9 mouse cellular contexts compared by ENCODE assay signal in the genomic region with DNA sequence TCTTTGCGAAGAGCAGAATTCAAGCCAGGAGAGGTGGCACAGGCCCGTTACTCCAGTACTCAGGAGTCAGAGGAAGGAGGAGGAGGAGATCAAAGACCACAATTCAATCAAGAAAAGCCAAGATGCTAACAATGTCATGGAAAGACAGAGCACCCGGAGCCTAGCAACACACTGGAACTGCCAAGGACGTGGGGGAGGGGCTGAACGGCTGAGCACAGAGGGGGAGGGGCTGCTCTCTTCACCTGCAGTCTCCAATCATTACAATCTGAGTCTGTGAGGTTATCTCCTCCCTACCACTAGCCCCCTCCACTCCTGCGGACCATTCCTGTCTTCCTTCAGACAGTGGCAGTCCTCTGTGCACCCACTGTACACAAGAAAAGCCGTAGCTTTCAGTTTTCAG.
DNase-seq lines count a peak whose midpoint lies in the region; ATAC-seq and TF ChIP-seq lines count a peak whose summit lies in the region.
"Had no signal": no experiment of that assay in that cellular context is flagged by ENCODE, and none has a peak within 500 bp of the region (broad histone marks: within the 10 kb centered on the region; RNA-seq: fewer than 3 reads in every experiment).

No protein-coding gene starts in this region.

- no peak for TF ChIP-seq POLR2A in heart, adult 2 months (IDR thresholded peaks at IDR 0.05; ENCODE audit: insufficient read depth, low read depth, low read length)

- no peaks in the 10 kb centered on the region for H3K27me3 ChIP-seq in kidney, embryonic 15.5 days
- no peaks in the 10 kb centered on the region for H3K27me3 ChIP-seq in kidney, embryonic 14.5 days (ENCODE audit: control insufficient read depth, insufficient read depth, low read length)
- H3K27me3 ChIP-seq in forebrain, embryonic 16.5 days (replicated peaks; ENCODE audit: control insufficient read depth, insufficient read depth, low read length) = no peaks in the 10 kb centered on the region
- no peaks in the 10 kb centered on the region for H3K27me3 ChIP-seq in midbrain, embryonic 16.5 days (ENCODE audit: control insufficient read depth, insufficient read depth, low read depth, low read length)
- H3K27me3 ChIP-seq in heart, adult 2 months (ENCODE audit: control insufficient read depth, insufficient read depth, low read length) = no peaks in the 10 kb centered on the region

- TF ChIP-seq EP300 in heart, adult 2 months (IDR thresholded peaks at IDR 0.05; ENCODE audit: insufficient read depth, low read depth, low read length) = no peak

- intact Hi-C loops in heart, adult 2 months (cut with DNase I) = no loop called here

- H3K4me3 ChIP-seq in kidney, embryonic 15.5 days (replicated peaks) = no peak overlapping the region
- H3K4me3 ChIP-seq in kidney, embryonic 14.5 days (ENCODE audit: low read length) = no peak overlapping the region
- H3K4me3 ChIP-seq in forebrain, embryonic 16.5 days (replicated peaks; ENCODE audit: low read length) = no peak overlapping the region
- no peak overlapping the region for H3K4me3 ChIP-seq in midbrain, embryonic 16.5 days (ENCODE audit: low read depth, low read length)
- H3K4me3 ChIP-seq in heart, adult 2 months = no peak overlapping the region

- WGBS in kidney, embryonic 15.5 days = 40% methylated on average over 7 of the region's 7 CpGs
- whole genome bisulfite sequencing in kidney, embryonic 14.5 days = 45% methylated on average over 7 of the region's 7 CpGs
- WGBS in forebrain, embryonic 16.5 days = 56% methylated on average over 7 of the region's 7 CpGs
- 37% methylated on average over 7 of the region's 7 CpGs for WGBS in midbrain, embryonic 16.5 days
- 74% methylated on average over 7 of the region's 7 CpGs for WGBS in heart, adult 2 months

- peak overlapping the region; percentile 14; the same call in 1 of the 2 replicates for H3K27ac ChIP-seq in kidney, embryonic 15.5 days
- H3K27ac ChIP-seq in kidney, embryonic 14.5 days (ENCODE audit: low read depth, low read length) = no peak overlapping the region
- no peak overlapping the region for H3K27ac ChIP-seq in forebrain, embryonic 16.5 days (ENCODE audit: low read length)
- peak overlapping the region; percentile 39; the same call in 1 of the 2 replicates for H3K27ac ChIP-seq in midbrain, embryonic 16.5 days (ENCODE audit: low read length)
- no peak overlapping the region for H3K27ac ChIP-seq in heart, adult 2 months

- no peak overlapping the region for H3K4me2 ChIP-seq in kidney, embryonic 15.5 days
- no peak overlapping the region for H3K4me2 ChIP-seq in kidney, embryonic 14.5 days (replicated peaks; ENCODE audit: low read depth, low read length)
- no peak overlapping the region for H3K4me2 ChIP-seq in forebrain, embryonic 16.5 days (ENCODE audit: low read length)
- no peak overlapping the region for H3K4me2 ChIP-seq in midbrain, embryonic 16.5 days (ENCODE audit: low read length)

- TF ChIP-seq CTCF in heart, adult 2 months (IDR thresholded peaks at IDR 0.05) = no peak

- no peak overlapping the region for H3K9ac ChIP-seq in kidney, embryonic 15.5 days
- H3K9ac ChIP-seq in kidney, embryonic 14.5 days (ENCODE audit: low read depth, low read length) = no peak overlapping the region
- 0 out of 2 replicates have a peak overlapping the region, but pooled peaks have one; percentile 10 for H3K9ac ChIP-seq in forebrain, embryonic 16.5 days (replicated peaks; ENCODE audit: low read depth, low read length)
- no peak overlapping the region for H3K9ac ChIP-seq in midbrain, embryonic 16.5 days (ENCODE audit: low read depth, low read length)
- H3K9ac ChIP-seq in heart, adult 2 months (ENCODE audit: low read depth, low read length) = no peak overlapping the region

- ATAC-seq in kidney, embryonic 15.5 days (replicated peaks; ENCODE audit: low FRiP score) = no peak
- ATAC-seq in kidney, embryonic 14.5 days (ENCODE audit: low FRiP score, low TSS enrichment) = no peak
- no peak for ATAC-seq in forebrain, embryonic 16.5 days
- ATAC-seq in midbrain, embryonic 16.5 days = peak; percentile 36; the same call in 1 of the 2 replicates

- peaks cover 23% of the 10 kb centered on the region for H3K4me1 ChIP-seq in kidney, embryonic 15.5 days
- peaks cover 4% of the 10 kb centered on the region; the same call in 1 of the 2 replicates for H3K4me1 ChIP-seq in kidney, embryonic 14.5 days (ENCODE audit: control insufficient read depth, insufficient read depth, low read length)
- H3K4me1 ChIP-seq in forebrain, embryonic 16.5 days (replicated peaks; ENCODE audit: control insufficient read depth, insufficient read depth, low read length) = peaks cover 12% of the 10 kb centered on the region
- peaks cover 7% of the 10 kb centered on the region; the same call in 1 of the 2 replicates for H3K4me1 ChIP-seq in midbrain, embryonic 16.5 days (ENCODE audit: control insufficient read depth, insufficient read depth, low read length)
- peaks cover 4% of the 10 kb centered on the region for H3K4me1 ChIP-seq in heart, adult 2 months (ENCODE audit: control insufficient read depth, insufficient read depth, low read length)

- no peaks in the 10 kb centered on the region for H3K79me2 ChIP-seq in heart, adult 2 months (replicated peaks; ENCODE audit: control insufficient read depth, insufficient read depth, low read length)

- DNase-seq in R1 (ENCODE audit: low read depth, low spot score) = peak; percentile 90
- no peak for DNase-seq in heart, adult 2 months
- DNase-seq in layer of hippocampus, adult 9-11 months = no peak
- no peak for DNase-seq in left cerebral cortex, adult 18-20 months (ENCODE audit: low spot score in 2 of 2)
- DNase-seq: cerebellum, adult 9-11 months had no signal

- peaks cover 94% of the 10 kb centered on the region for H3K36me3 ChIP-seq in kidney, embryonic 15.5 days
- peaks cover 85% of the 10 kb centered on the region for H3K36me3 ChIP-seq in kidney, embryonic 14.5 days (ENCODE audit: control insufficient read depth, insufficient read depth, low read length)
- peaks cover 30% of the 10 kb centered on the region for H3K36me3 ChIP-seq in forebrain, embryonic 16.5 days (ENCODE audit: control insufficient read depth, insufficient read depth)
- H3K36me3 ChIP-seq in midbrain, embryonic 16.5 days (ENCODE audit: control insufficient read depth, insufficient read depth, low read length) = peaks cover 32% of the 10 kb centered on the region
- no peaks in the 10 kb centered on the region for H3K36me3 ChIP-seq in heart, adult 2 months (ENCODE audit: control insufficient read depth, insufficient read depth, low read length)

- H3K9me3 ChIP-seq in kidney, embryonic 15.5 days (replicated peaks) = no peaks in the 10 kb centered on the region
- H3K9me3 ChIP-seq in kidney, embryonic 14.5 days (ENCODE audit: control insufficient read depth, low read length) = no peaks in the 10 kb centered on the region
- no peaks in the 10 kb centered on the region for H3K9me3 ChIP-seq in forebrain, embryonic 16.5 days (ENCODE audit: control insufficient read depth, low read length)
- no peaks in the 10 kb centered on the region for H3K9me3 ChIP-seq in midbrain, embryonic 16.5 days (replicated peaks; ENCODE audit: control insufficient read depth, low read length, poor library complexity, severe bottlenecking)

Comparison
In these comparisons a context has a peak if more than half of its experiments do, and no peak if none do; other contexts are left out.
1. H3K27ac ChIP-seq: peak in kidney, embryonic 15.5 days (single experiment) and midbrain, embryonic 16.5 days (single experiment); none in kidney, embryonic 14.5 days (single experiment), forebrain, embryonic 16.5 days (single experiment) and heart, adult 2 months (single experiment).